9 mouse cellular contexts compared by ENCODE assay signal in the genomic region with DNA sequence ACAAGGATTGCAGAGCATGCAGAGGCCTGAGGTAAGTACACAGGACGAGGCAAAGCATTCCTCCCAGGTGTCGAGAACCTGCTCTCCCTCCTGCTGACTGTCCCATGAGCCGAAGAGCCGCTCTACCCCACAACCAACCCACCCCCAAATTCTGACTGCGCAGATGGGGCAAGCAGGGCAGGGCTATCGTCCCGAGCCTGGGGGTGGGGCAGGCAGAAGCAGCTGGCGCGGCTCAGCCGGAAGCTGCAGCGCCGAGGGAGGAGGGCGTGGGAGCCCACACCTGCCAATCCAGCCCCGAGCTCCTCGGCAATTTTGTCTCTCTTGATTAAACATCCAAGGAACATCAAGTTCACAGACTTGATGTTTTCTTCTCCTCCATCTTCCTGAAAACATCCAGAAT. TPM values are rescaled to one million over a fixed set of nuclear protein-coding genes. Genes with fewer than 3 reads are reported as not detected.
DNase-seq lines count a peak whose midpoint lies in the region; ATAC-seq lines count a peak whose summit lies in the region.
"Had no signal": no experiment of that assay in that cellular context is flagged by ENCODE, and none has a peak within 500 bp of the region (broad histone marks: within the 10 kb centered on the region; RNA-seq: fewer than 3 reads in every experiment).

No protein-coding gene starts in this region.

- H3K27me3 ChIP-seq in forebrain, embryonic 12.5 days = peaks cover 81% of the 10 kb centered on the region
- H3K27me3 ChIP-seq in forebrain, embryonic 15.5 days = peaks cover 30% of the 10 kb centered on the region
- peaks cover 89% of the 10 kb centered on the region for H3K27me3 ChIP-seq in limb, embryonic 12.5 days
- H3K27me3 ChIP-seq in limb, embryonic 10.5 days (ENCODE audit: low read depth, poor library complexity, severe bottlenecking) = peaks cover 91% of the 10 kb centered on the region
- H3K27me3 ChIP-seq in limb, embryonic 13.5 days = peaks cover 82% of the 10 kb centered on the region

- H3K9ac ChIP-seq in forebrain, embryonic 12.5 days = no peak overlapping the region
- no peak overlapping the region for H3K9ac ChIP-seq in forebrain, embryonic 15.5 days (replicated peaks)
- H3K9ac ChIP-seq in limb, embryonic 12.5 days (replicated peaks) = no peak overlapping the region
- peak overlapping the region; percentile 25; the same call in 1 of the 2 replicates for H3K9ac ChIP-seq in limb, embryonic 13.5 days
- H3K9ac ChIP-seq: liver, postnatal 0 days had no signal

- no peak overlapping the region for H3K27ac ChIP-seq in forebrain, embryonic 12.5 days
- no peak overlapping the region for H3K27ac ChIP-seq in forebrain, embryonic 15.5 days (replicated peaks)
- no peak overlapping the region for H3K27ac ChIP-seq in limb, embryonic 12.5 days
- H3K27ac ChIP-seq in limb, embryonic 10.5 days = no peak overlapping the region
- no peak overlapping the region for H3K27ac ChIP-seq in limb, embryonic 13.5 days

- no peak for DNase-seq in limb, embryonic 10.5 days (ENCODE audit: low spot score)
- DNase-seq in thymus, postnatal 14 days = peak; percentile 90
- DNase-seq in urinary bladder, postnatal 14 days (ENCODE audit: low spot score) = no peak
- DNase-seq in left cerebral cortex, adult 9 months (ENCODE audit: low spot score in 2 of 2) = no peak
- DNase-seq: liver, postnatal 0 days had no signal

- H3K4me2 ChIP-seq in forebrain, embryonic 12.5 days = peak overlapping the region; percentile 6; the same call in 1 of the 2 replicates
- H3K4me2 ChIP-seq in forebrain, embryonic 15.5 days (replicated peaks) = no peak overlapping the region
- H3K4me2 ChIP-seq in limb, embryonic 12.5 days = 0 out of 2 replicates have a peak overlapping the region, but pooled peaks have one; percentile 6
- 0 out of 2 replicates have a peak overlapping the region, but pooled peaks have one; percentile 30 for H3K4me2 ChIP-seq in limb, embryonic 13.5 days (replicated peaks)

- H3K4me1 ChIP-seq in forebrain, embryonic 12.5 days = peaks cover 51% of the 10 kb centered on the region
- peaks cover 46% of the 10 kb centered on the region for H3K4me1 ChIP-seq in forebrain, embryonic 15.5 days
- peaks cover 20% of the 10 kb centered on the region for H3K4me1 ChIP-seq in limb, embryonic 12.5 days (replicated peaks)
- peaks cover 23% of the 10 kb centered on the region for H3K4me1 ChIP-seq in limb, embryonic 10.5 days
- H3K4me1 ChIP-seq in limb, embryonic 13.5 days = peaks cover 20% of the 10 kb centered on the region

- H3K36me3 ChIP-seq in forebrain, embryonic 12.5 days (replicated peaks) = no peaks in the 10 kb centered on the region
- no peaks in the 10 kb centered on the region for H3K36me3 ChIP-seq in forebrain, embryonic 15.5 days
- no peaks in the 10 kb centered on the region for H3K36me3 ChIP-seq in limb, embryonic 12.5 days
- no peaks in the 10 kb centered on the region for H3K36me3 ChIP-seq in limb, embryonic 10.5 days
- no peaks in the 10 kb centered on the region for H3K36me3 ChIP-seq in limb, embryonic 13.5 days

- no peaks in the 10 kb centered on the region for H3K9me3 ChIP-seq in forebrain, embryonic 12.5 days
- no peaks in the 10 kb centered on the region for H3K9me3 ChIP-seq in forebrain, embryonic 15.5 days
- H3K9me3 ChIP-seq in limb, embryonic 12.5 days = no peaks in the 10 kb centered on the region
- H3K9me3 ChIP-seq in limb, embryonic 10.5 days (replicated peaks) = no peaks in the 10 kb centered on the region
- H3K9me3 ChIP-seq in limb, embryonic 13.5 days = no peaks in the 10 kb centered on the region

- 13% methylated on average over 15 of the region's 15 CpGs for WGBS in forebrain, embryonic 12.5 days
- WGBS in forebrain, embryonic 15.5 days = 13% methylated on average over 15 of the region's 15 CpGs
- WGBS in limb, embryonic 12.5 days = 5% methylated on average over 15 of the region's 15 CpGs
- WGBS in limb, embryonic 10.5 days = 8% methylated on average over 15 of the region's 15 CpGs
- WGBS in limb, embryonic 13.5 days = 4% methylated on average over 15 of the region's 15 CpGs

- ATAC-seq in forebrain, embryonic 12.5 days (ENCODE audit: low FRiP score) = no peak
- no peak for ATAC-seq in forebrain, embryonic 15.5 days (replicated peaks)
- no peak for ATAC-seq in limb, embryonic 12.5 days (ENCODE audit: insufficient number of reproducible peaks, insufficient read depth, low FRiP score, low TSS enrichment, low read depth)
- ATAC-seq in limb, embryonic 13.5 days (ENCODE audit: low FRiP score, low read depth) = no peak
- ATAC-seq: liver, postnatal 0 days had no signal

- no peak overlapping the region for H3K4me3 ChIP-seq in forebrain, embryonic 12.5 days (replicated peaks)
- no peak overlapping the region for H3K4me3 ChIP-seq in forebrain, embryonic 15.5 days
- no peak overlapping the region for H3K4me3 ChIP-seq in limb, embryonic 12.5 days (replicated peaks)
- H3K4me3 ChIP-seq in limb, embryonic 10.5 days = no peak overlapping the region
- H3K4me3 ChIP-seq in limb, embryonic 13.5 days = no peak overlapping the region

RNA-seq across cellular contexts. Expression of gene Hrh3, which starts 4.8 kb away (rescaled TPM):
- polyA plus RNA-seq in forebrain, embryonic 12.5 days (2016; fragmentation: Nextera tagmentation; extraction: Ambion mirVana) = 3.3 and 3.5 TPM in 2 replicates
- 2.3 and 2.7 TPM in 2 replicates for polyA plus RNA-seq in forebrain, embryonic 15.5 days (2015; fragmentation: Nextera tagmentation; extraction: Ambion mirVana)
- 0.15 and 0.27 TPM in 2 replicates for polyA plus RNA-seq in limb, embryonic 12.5 days (2016; fragmentation: Nextera tagmentation; extraction: Ambion mirVana)
- polyA plus RNA-seq in limb, embryonic 10.5 days (2016; fragmentation: Nextera tagmentation; extraction: Ambion mirVana) = not detected in 2 replicates
- polyA plus RNA-seq in limb, embryonic 13.5 days (2015; fragmentation: Nextera tagmentation; extraction: Ambion mirVana) = not detected in 2 replicates
- polyA plus RNA-seq: liver, postnatal 0 days had no signal

RNA-seq across cellular contexts. Expression of gene Osbpl2, which starts 19.6 kb away (rescaled TPM):
- polyA plus RNA-seq in forebrain, embryonic 12.5 days (2016; fragmentation: Nextera tagmentation; extraction: Ambion mirVana) = 46.2 and 46.9 TPM in 2 replicates
- polyA plus RNA-seq in forebrain, embryonic 15.5 days (2015; fragmentation: Nextera tagmentation; extraction: Ambion mirVana) = 66.3 and 67.3 TPM in 2 replicates
- 33.0 and 36.0 TPM in 2 replicates for polyA plus RNA-seq in limb, embryonic 12.5 days (2016; fragmentation: Nextera tagmentation; extraction: Ambion mirVana)
- polyA plus RNA-seq in limb, embryonic 10.5 days (2016; fragmentation: Nextera tagmentation; extraction: Ambion mirVana) = 18.5 and 25.6 TPM in 2 replicates
- polyA plus RNA-seq in limb, embryonic 13.5 days (2015; fragmentation: Nextera tagmentation; extraction: Ambion mirVana) = 38.7 and 40.1 TPM in 2 replicates

RNA-seq across cellular contexts. Expression of gene Mtg2, which starts 29.1 kb away (rescaled TPM):
- 31.5 and 31.6 TPM in 2 replicates for polyA plus RNA-seq in forebrain, embryonic 12.5 days (2016; fragmentation: Nextera tagmentation; extraction: Ambion mirVana)
- polyA plus RNA-seq in forebrain, embryonic 15.5 days (2015; fragmentation: Nextera tagmentation; extraction: Ambion mirVana) = 35.6 and 38.5 TPM in 2 replicates
- polyA plus RNA-seq in limb, embryonic 12.5 days (2016; fragmentation: Nextera tagmentation; extraction: Ambion mirVana) = 29.6 and 30.9 TPM in 2 replicates
- 32.1 and 33.1 TPM in 2 replicates for polyA plus RNA-seq in limb, embryonic 10.5 days (2016; fragmentation: Nextera tagmentation; extraction: Ambion mirVana)
- 29.5 and 29.9 TPM in 2 replicates for polyA plus RNA-seq in limb, embryonic 13.5 days (2015; fragmentation: Nextera tagmentation; extraction: Ambion mirVana)

RNA-seq across cellular contexts. Expression of gene Ss18l1, which starts 57.2 kb away (rescaled TPM):
- 25.0 and 29.4 TPM in 2 replicates for polyA plus RNA-seq in forebrain, embryonic 12.5 days (2016; fragmentation: Nextera tagmentation; extraction: Ambion mirVana)
- 57.5 and 59.5 TPM in 2 replicates for polyA plus RNA-seq in forebrain, embryonic 15.5 days (2015; fragmentation: Nextera tagmentation; extraction: Ambion mirVana)
- polyA plus RNA-seq in limb, embryonic 12.5 days (2016; fragmentation: Nextera tagmentation; extraction: Ambion mirVana) = 7.3 and 8.7 TPM in 2 replicates
- 5.8 and 7.4 TPM in 2 replicates for polyA plus RNA-seq in limb, embryonic 10.5 days (2016; fragmentation: Nextera tagmentation; extraction: Ambion mirVana)
- polyA plus RNA-seq in limb, embryonic 13.5 days (2015; fragmentation: Nextera tagmentation; extraction: Ambion mirVana) = 6.0 and 6.5 TPM in 2 replicates

RNA-seq across cellular contexts. Expression of gene Psma7, which starts 57.3 kb away (rescaled TPM):
- 666 and 694 TPM in 2 replicates for polyA plus RNA-seq in forebrain, embryonic 12.5 days (2016; fragmentation: Nextera tagmentation; extraction: Ambion mirVana)
- 541 and 580 TPM in 2 replicates for polyA plus RNA-seq in forebrain, embryonic 15.5 days (2015; fragmentation: Nextera tagmentation; extraction: Ambion mirVana)
- 693 and 704 TPM in 2 replicates for polyA plus RNA-seq in limb, embryonic 12.5 days (2016; fragmentation: Nextera tagmentation; extraction: Ambion mirVana)
- polyA plus RNA-seq in limb, embryonic 10.5 days (2016; fragmentation: Nextera tagmentation; extraction: Ambion mirVana) = 868 and 947 TPM in 2 replicates
- polyA plus RNA-seq in limb, embryonic 13.5 days (2015; fragmentation: Nextera tagmentation; extraction: Ambion mirVana) = 612 and 628 TPM in 2 replicates
